Mouse (Mus musculus) myocyte (in vitro differentiated cells): ENCODE data around the gene Ptpn3.

ENCODE experiments used
- CEBPB ChIP-seq: IDR thresholded peaks from 2 replicates; pipeline ENCODE4 v1.6.1; 2011; ENCODE audit warnings: mild to moderate bottlenecking, moderate library complexity; ENCODE audit not compliant: poor library complexity, insufficient read depth, severe bottlenecking
- E2F4 ChIP-seq: IDR thresholded peaks from one replicate; pipeline ENCODE4 v1.6.1; 2011; ENCODE audit warnings: mild to moderate bottlenecking, control low read depth, moderate library complexity; ENCODE audit not compliant: insufficient read depth
- MAX ChIP-seq: IDR thresholded peaks from one replicate; pipeline ENCODE4 v1.6.1; 2011; ENCODE audit warnings: low read depth, mild to moderate bottlenecking, control low read depth
- MYOD1 ChIP-seq, 3 experiments: IDR thresholded peaks; one replicate each; pipeline ENCODE4 v1.6.1; 2011; ENCODE audit warnings: control low read depth in 2 of 3, low read depth in 2 of 3, mild to moderate bottlenecking in 2 of 3, moderate library complexity in 1 of 3; ENCODE audit not compliant: insufficient read length in 2 of 3, control insufficient read depth in 1 of 3
- MYOG ChIP-seq, 3 experiments: IDR thresholded peaks; one replicate each; pipeline ENCODE4 v1.6.1; 2011; ENCODE audit warnings: control low read depth in 2 of 3, low read depth in 2 of 3, mild to moderate bottlenecking in 2 of 3; ENCODE audit not compliant: insufficient read length in 2 of 3, control insufficient read depth in 1 of 3, insufficient read depth in 1 of 3
- POLR2A ChIP-seq: IDR thresholded peaks from one replicate; pipeline ENCODE4 v1.6.1; 2011; ENCODE audit warnings: low read depth, mild to moderate bottlenecking, control low read depth, moderate library complexity; ENCODE audit not compliant: insufficient read length
- POLR2AphosphoS2 ChIP-seq: IDR thresholded peaks from one replicate; pipeline ENCODE4 v1.6.1; 2011; ENCODE audit warnings: low read depth, control low read depth; ENCODE audit not compliant: insufficient read length
- SRF ChIP-seq: IDR thresholded peaks from one replicate; pipeline ENCODE4 v1.6.1; 2011; ENCODE audit warnings: low read depth; ENCODE audit not compliant: control insufficient read depth, insufficient read length
- TCF12 ChIP-seq: IDR thresholded peaks from one replicate; pipeline ENCODE4 v1.6.1; 2011; ENCODE audit warnings: mild to moderate bottlenecking, control low read depth; ENCODE audit not compliant: poor library complexity, insufficient read depth, severe bottlenecking
- TCF3 ChIP-seq: IDR thresholded peaks from one replicate; pipeline ENCODE4 v1.6.1; 2011; ENCODE audit warnings: low read depth, control low read depth; ENCODE audit not compliant: insufficient read length
- USF1 ChIP-seq: IDR thresholded peaks from one replicate; pipeline ENCODE4 v1.6.1; 2011; ENCODE audit warnings: low read depth, mild to moderate bottlenecking, control low read depth, moderate library complexity

DNA sequence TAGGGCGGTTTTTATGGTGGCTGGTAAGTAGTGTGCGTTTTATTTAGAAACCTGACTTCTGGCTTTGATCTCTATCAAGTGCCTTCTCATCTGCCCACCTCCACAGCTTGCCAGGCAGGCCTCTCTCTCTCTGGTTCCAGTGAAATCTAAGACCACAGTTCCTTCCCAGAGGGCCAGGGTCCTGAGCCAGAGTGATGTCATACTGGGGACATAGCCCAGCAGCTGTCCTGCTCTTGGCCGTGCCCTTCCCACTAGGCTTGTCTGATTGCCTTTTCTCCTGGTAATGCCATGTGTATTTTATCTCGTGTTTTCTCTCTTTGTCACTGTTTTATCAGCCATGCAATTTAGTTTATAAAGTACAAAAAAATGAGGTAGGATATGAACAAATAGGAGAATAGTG lies 118.1 kb downstream of the Ptpn3 start:
- TF ChIP-seq E2F4: no peak
- TF ChIP-seq POLR2A: no peak
- peak; percentile 24 for TF ChIP-seq TCF3
- no peak for TF ChIP-seq USF1
- TF ChIP-seq MYOD1 (IDR thresholded peaks at IDR 0.05; ENCODE audit: control insufficient read depth in 1 of 3, insufficient read length in 2 of 3, low read depth in 2 of 3): peak; percentile 62 to 98 (median 97)
- peak; percentile 40; the same call in 1 of the 2 replicates for TF ChIP-seq CEBPB
- peak; percentile 64 for TF ChIP-seq TCF12
- TF ChIP-seq MAX: no peak
- TF ChIP-seq MYOG (IDR thresholded peaks at IDR 0.05; ENCODE audit: control insufficient read depth in 1 of 3, insufficient read depth in 1 of 3, insufficient read length in 2 of 3, low read depth in 2 of 3): peak; percentile 63 to 94 (median 81)
- no peak for TF ChIP-seq POLR2AphosphoS2
- no peak for TF ChIP-seq SRF
